Mouse (Mus musculus): ENCODE results near the gene Pms1. TPM values are rescaled to one million over a fixed set of nuclear protein-coding genes. Genes with fewer than 3 reads are reported as not detected.
A peak's percentile ranks its signal among the peaks of the same experiment; 100 is the strongest.
"Not testable (repeated sequence)": the region's sequence is repeated elsewhere in the genome, so short reads cannot be mapped to it uniquely, and the experiment has no call there.

Pms1 gene
- total and polyA plus RNA-seq, 3 experiments, result 16.7 to 23.2 (median 16.8) TPM

DNA sequence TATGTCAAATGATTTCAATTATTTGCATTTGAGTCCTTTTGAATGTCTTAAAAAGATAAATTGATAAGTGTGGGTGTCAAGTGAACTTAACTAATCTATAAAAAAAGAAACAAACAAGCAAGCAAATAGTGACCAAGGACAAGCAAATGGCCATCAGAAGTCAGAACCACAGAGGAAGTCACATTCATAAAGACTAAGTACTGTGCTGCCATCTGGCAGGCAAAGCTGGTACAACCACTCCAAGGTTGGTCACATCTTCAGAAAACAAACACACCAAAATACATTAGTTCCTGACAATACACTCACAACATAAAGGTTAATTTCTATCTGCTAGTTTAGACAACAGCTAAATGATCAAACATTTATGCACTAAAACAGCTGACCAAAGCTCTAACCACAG, 24.2 kb downstream of the Pms1 start:
- in situ Hi-C loops (cut with MboI; ENCODE audit: low pct_ligation_motif_present, low pct_unique_long_range_greater_than_20kb, low sequenced_read_pairs), result no loop called here
- H3K36me3 ChIP-seq (replicated peaks in 1 of 2; ENCODE audit: control insufficient read depth in 1 of 2, insufficient read depth in 1 of 2, low read length in 1 of 2), result peaks cover 9 to 47% of the 10 kb centered on the region in 2 experiments
- no peaks in the 10 kb centered on the region for H3K79me2 ChIP-seq (replicated peaks; ENCODE audit: control insufficient read depth, extremely low read depth, insufficient read depth, poor library complexity, severe bottlenecking)
- H3K4me2 ChIP-seq (ENCODE audit: insufficient read depth, low read depth, poor library complexity, severe bottlenecking), result no peak overlapping the region
- no peaks in the 10 kb centered on the region for H3K4me1 ChIP-seq (ENCODE audit: control insufficient read depth in 1 of 2, insufficient read depth in 2 of 2)
- TF ChIP-seq JUN (IDR thresholded peaks at IDR 0.05; ENCODE audit: insufficient read depth, low read depth, low read length), result no peak
- no peak for TF ChIP-seq MYC (IDR thresholded peaks at IDR 0.05; ENCODE audit: low read depth, low read length)
- TF ChIP-seq NRF1 (IDR thresholded peaks at IDR 0.05; ENCODE audit: low read depth, low read length), result no peak
- TF ChIP-seq MAZ (IDR thresholded peaks at IDR 0.05; ENCODE audit: low read depth, low read length), result no peak
- TF ChIP-seq UBTF (IDR thresholded peaks at IDR 0.05; ENCODE audit: low read depth, low read length), result no peak
- no peak for TF ChIP-seq MXI1 (IDR thresholded peaks at IDR 0.05; ENCODE audit: low read depth, low read length)
- TF ChIP-seq IRF4 (IDR thresholded peaks at IDR 0.05; ENCODE audit: low read depth, low read length), result no peak
- no peak for TF ChIP-seq JUND (conservative IDR thresholded peaks at IDR 0.05; ENCODE audit: low read depth, low read length)
- TF ChIP-seq HCFC1 (IDR thresholded peaks at IDR 0.05; ENCODE audit: low read depth, low read length), result no peak
- TF ChIP-seq POLR2AphosphoS2 (IDR thresholded peaks at IDR 0.05; ENCODE audit: low read depth, low read length), result no peak
- no peak for TF ChIP-seq RCOR1 (conservative IDR thresholded peaks at IDR 0.05; ENCODE audit: low read depth, low read length)
- TF ChIP-seq ZKSCAN1 (IDR thresholded peaks at IDR 0.05; ENCODE audit: borderline replicate concordance, low read depth, low read length), result no peak
- TF ChIP-seq SMC3 (IDR thresholded peaks at IDR 0.05; ENCODE audit: low read depth, low read length), result peak; percentile 58
- peak; percentile 63 for TF ChIP-seq RAD21 (IDR thresholded peaks at IDR 0.05; ENCODE audit: low read depth, low read length)
- TF ChIP-seq NELFE (IDR thresholded peaks at IDR 0.05; ENCODE audit: low read depth, low read length), result no peak
- no peak for TF ChIP-seq EP300 (IDR thresholded peaks at IDR 0.05; ENCODE audit: low read length)
- TF ChIP-seq CTCF (conservative IDR thresholded peaks at IDR 0.05 in 1 of 2, IDR thresholded peaks at IDR 0.05 in 1 of 2; ENCODE audit: low read depth in 2 of 2, low read length in 2 of 2), result peak in 1 of 2 experiments; percentile 59; a peak in 3 of 4 replicates
- H3K9ac ChIP-seq (ENCODE audit: insufficient read depth, low read depth), result no peak overlapping the region
- peak; percentile 16 for DNase-seq (ENCODE audit: extremely low read depth)
- no peak overlapping the region for H3K4me3 ChIP-seq (replicated peaks in 1 of 3; ENCODE audit: low read depth in 2 of 3, low read length in 2 of 3, poor library complexity in 1 of 3)
- H3K9me3 ChIP-seq (replicated peaks; ENCODE audit: low read length), result no peaks in the 10 kb centered on the region
- H3K27me3 ChIP-seq (replicated peaks), result no peaks in the 10 kb centered on the region
- dilution Hi-C loops (cut with MboI; ENCODE audit: extremely low pct_ligation_motif_present, extremely low pct_unique_long_range_greater_than_20kb, low sequenced_read_pairs), result no loop called here
- no peak overlapping the region for H3K27ac ChIP-seq (ENCODE audit: insufficient read depth, low read depth)

- H3K27ac ChIP-seq (ENCODE audit: insufficient read depth, low read depth), result no peak overlapping the region
- H3K27me3 ChIP-seq (replicated peaks), result no peaks in the 10 kb centered on the region
- H3K4me3 ChIP-seq (replicated peaks in 1 of 3; ENCODE audit: low read depth in 2 of 3, low read length in 2 of 3, poor library complexity in 1 of 3), result no peak overlapping the region
- H3K9me3 ChIP-seq (replicated peaks; ENCODE audit: low read length), result peaks cover 2% of the 10 kb centered on the region
- peaks cover 8 to 51% of the 10 kb centered on the region in 2 experiments for H3K36me3 ChIP-seq (replicated peaks in 1 of 2; ENCODE audit: control insufficient read depth in 1 of 2, insufficient read depth in 1 of 2, low read length in 1 of 2)
- dilution Hi-C loops (cut with MboI; ENCODE audit: extremely low pct_ligation_motif_present, extremely low pct_unique_long_range_greater_than_20kb, low sequenced_read_pairs) (no loop called here), in situ Hi-C loops (cut with MboI; ENCODE audit: low pct_ligation_motif_present, low pct_unique_long_range_greater_than_20kb, low sequenced_read_pairs) (no loop called here)
- no peak overlapping the region for H3K4me2 ChIP-seq (ENCODE audit: insufficient read depth, low read depth, poor library complexity, severe bottlenecking)
- no peaks in the 10 kb centered on the region for H3K79me2 ChIP-seq (replicated peaks; ENCODE audit: control insufficient read depth, extremely low read depth, insufficient read depth, poor library complexity, severe bottlenecking)
- no peaks in the 10 kb centered on the region for H3K4me1 ChIP-seq (ENCODE audit: control insufficient read depth in 1 of 2, insufficient read depth in 2 of 2)
- H3K9ac ChIP-seq (ENCODE audit: insufficient read depth, low read depth), result no peak overlapping the region
- TF ChIP-seq NRF1 (IDR thresholded peaks at IDR 0.05; ENCODE audit: low read depth, low read length) (no peak), SIN3A (IDR thresholded peaks at IDR 0.05; ENCODE audit: low read length) (no peak), EP300 (IDR thresholded peaks at IDR 0.05; ENCODE audit: low read length) (no peak)
- DNase-seq (ENCODE audit: extremely low read depth), result no peak
Observed at GRCm38 (mm10) chr1:53269901-53270300, 26.9 kb downstream of the Pms1 start.

- H3K4me2 ChIP-seq (ENCODE audit: insufficient read depth, low read depth, poor library complexity, severe bottlenecking); H3K4me3 ChIP-seq (replicated peaks in 1 of 3; ENCODE audit: low read depth in 2 of 3, low read length in 2 of 3, poor library complexity in 1 of 3); H3K9ac ChIP-seq (ENCODE audit: insufficient read depth, low read depth); H3K4me1 ChIP-seq (ENCODE audit: control insufficient read depth in 1 of 2, insufficient read depth in 2 of 2); H3K27ac ChIP-seq (ENCODE audit: insufficient read depth, low read depth); dilution Hi-C loops (cut with MboI; ENCODE audit: extremely low pct_ligation_motif_present, extremely low pct_unique_long_range_greater_than_20kb, low sequenced_read_pairs); H3K9me3 ChIP-seq (replicated peaks; ENCODE audit: low read length); H3K79me2 ChIP-seq (replicated peaks; ENCODE audit: control insufficient read depth, extremely low read depth, insufficient read depth, poor library complexity, severe bottlenecking); H3K27me3 ChIP-seq (replicated peaks); DNase-seq (ENCODE audit: extremely low read depth); in situ Hi-C loops (cut with MboI; ENCODE audit: low pct_ligation_motif_present, low pct_unique_long_range_greater_than_20kb, low sequenced_read_pairs): not testable (repeated sequence)
- H3K36me3 ChIP-seq (replicated peaks in 1 of 2; ENCODE audit: control insufficient read depth in 1 of 2, insufficient read depth in 1 of 2, low read length in 1 of 2), result peaks cover 11 to 22% of the 10 kb centered on the region in 2 experiments
Observed at GRCm38 (mm10) chr1:53264958-53265612, 31.7 kb downstream of the Pms1 start.
